Mouse (Mus musculus): Measurements from ENCODE around the gene Opalin.

Opalin gene

DNA sequence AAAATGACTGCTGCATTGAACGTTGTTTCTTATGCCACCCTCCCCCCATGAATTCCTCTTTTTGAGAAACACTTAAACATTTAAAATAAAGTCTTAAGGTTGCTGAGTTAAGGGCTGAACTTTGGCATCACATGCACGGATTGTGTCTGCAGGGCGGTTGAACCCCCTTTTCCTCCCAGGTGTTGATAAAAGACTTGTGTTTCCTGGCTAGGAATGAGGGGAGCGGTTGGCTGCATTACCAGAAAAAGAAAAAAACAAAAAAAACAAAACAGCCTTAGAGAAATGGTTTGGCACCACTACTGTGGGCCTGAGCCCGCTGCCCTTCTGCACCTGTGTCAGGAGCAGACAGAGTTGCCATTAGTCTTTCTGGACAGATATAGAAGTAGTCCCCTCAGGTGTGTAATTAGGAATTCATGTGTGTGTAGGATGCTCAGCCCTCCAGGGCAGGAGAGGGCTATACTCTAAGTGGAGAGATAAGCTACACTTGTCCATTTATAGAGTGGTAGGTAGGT lies 57.7 kb downstream of the Opalin start:
- no peak for ATAC-seq (ENCODE audit: insufficient number of reproducible peaks, low FRiP score, low TSS enrichment)

DNA sequence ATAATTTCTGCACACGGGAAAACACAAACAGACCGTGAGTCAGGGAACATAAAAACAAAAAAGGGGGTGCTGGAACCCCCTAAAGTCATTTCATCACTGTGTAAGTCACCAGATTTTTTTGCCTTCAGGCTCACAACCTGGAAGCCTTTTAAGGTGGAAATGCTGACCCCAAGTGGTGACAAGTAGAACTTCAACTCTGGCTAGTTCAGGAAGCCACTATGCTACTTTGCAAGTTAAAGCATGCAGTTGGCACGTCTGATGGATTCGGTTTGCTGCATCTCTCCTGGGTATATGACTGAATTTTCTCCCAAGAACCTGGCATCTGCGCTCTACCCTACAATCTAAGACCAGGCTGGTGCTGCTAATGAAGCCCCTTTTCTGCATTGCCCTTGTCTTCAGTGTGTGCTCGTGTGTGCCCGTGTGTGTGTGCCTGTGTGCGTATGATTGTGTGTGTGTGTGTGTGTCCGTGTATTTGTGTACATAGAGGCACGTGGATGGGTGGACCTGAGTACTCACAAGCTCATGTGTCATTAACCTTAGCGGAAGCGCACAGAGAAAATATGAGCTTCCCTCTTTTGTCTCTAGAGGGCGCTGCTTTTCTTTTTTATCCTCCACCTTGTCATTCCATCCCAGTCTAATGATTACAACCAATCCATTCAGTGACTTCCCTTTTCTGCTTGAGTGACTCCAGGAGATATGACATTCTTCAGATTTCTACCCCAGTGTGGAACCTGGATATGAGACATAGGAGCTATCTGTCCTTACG lies 60.8 kb downstream of the Opalin start:
- ATAC-seq (ENCODE audit: insufficient number of reproducible peaks, low FRiP score, low TSS enrichment), result peak; percentile 20; the same call in 1 of the 2 replicates

DNA sequence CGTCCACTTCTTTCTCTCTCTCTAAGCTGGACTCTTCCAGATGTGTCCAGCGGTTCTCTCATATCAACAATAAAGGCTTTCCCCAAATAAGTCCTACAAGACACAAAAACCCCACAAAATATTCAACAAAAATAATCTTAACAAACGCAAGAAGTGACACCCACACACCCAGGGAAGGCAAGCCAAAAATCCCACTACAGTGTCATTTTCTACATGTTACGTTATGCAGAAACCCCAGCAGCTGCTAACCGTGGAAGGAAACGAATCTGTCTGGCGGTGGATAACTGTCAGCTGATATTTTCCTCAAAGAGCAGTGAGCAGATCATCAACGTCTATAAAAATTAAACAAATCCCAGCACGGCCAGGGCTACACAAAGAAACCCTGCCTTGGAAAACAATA lies 62.9 kb downstream of the Opalin start:
- ATAC-seq (ENCODE audit: insufficient number of reproducible peaks, low FRiP score, low TSS enrichment), result no peak

DNA sequence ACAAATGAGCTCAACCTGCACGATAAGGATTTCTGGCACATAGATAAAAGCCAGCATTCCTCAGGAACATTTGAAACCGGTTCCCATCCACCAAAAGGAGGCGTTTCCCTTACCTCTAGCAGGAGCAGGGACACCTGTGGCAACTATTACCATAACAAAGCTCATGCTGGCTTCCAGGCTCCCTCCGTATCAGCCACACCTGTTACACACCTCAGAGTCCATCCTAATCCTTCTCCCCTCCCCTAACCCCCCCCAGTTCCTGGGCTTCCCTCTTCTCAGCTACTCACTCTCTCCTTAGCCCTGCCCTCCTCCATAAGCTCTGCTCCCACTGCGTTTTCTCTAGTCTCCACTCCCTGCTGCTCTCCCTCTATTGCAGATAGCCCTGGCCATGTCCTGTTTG lies 63.3 kb downstream of the Opalin start:
- ATAC-seq (ENCODE audit: insufficient number of reproducible peaks, low FRiP score, low TSS enrichment), result no peak
